Mouse (Mus musculus): Measurements from ENCODE around the gene Slamf1.

- no peak for TF ChIP-seq CTCF (conservative IDR thresholded peaks at IDR 0.05; ENCODE audit: low read length)
- TF ChIP-seq POU5F1 (IDR thresholded peaks at IDR 0.05; ENCODE audit: borderline replicate concordance, low read length): no peak
- peak; percentile 70; the same call in 1 of the 2 replicates for TF ChIP-seq NANOG (IDR thresholded peaks at IDR 0.05; ENCODE audit: borderline replicate concordance, low read length)
Observed at GRCm38 (mm10) chr1:171821331-171821730, 54.4 kb downstream of the Slamf1 start.
